Mouse (Mus musculus) cerebellum, adult 9-10 months (tissue): Measurements from ENCODE around the gene Mfsd5.

ENCODE experiments used
- DNase-seq: peaks from one replicate; pipeline ENCODE4 v3.0.0; 2022

The Mfsd5 gene

GRCm38 (mm10) chr15:102248131-102248811, 31.0 kb upstream of the Mfsd5 start:
- no peak for DNase-seq

- peak; percentile 42 for DNase-seq
These were observed 30.5 kb upstream of the Mfsd5 start for GRCm38 (mm10) chr15:102248812-102249191.

GRCm38 (mm10) chr15:102249251-102249691, 30.0 kb upstream of the Mfsd5 start:
- no peak for DNase-seq

GRCm38 (mm10) chr15:102249967-102250366, 29.3 kb upstream of the Mfsd5 start:
- DNase-seq: no peak

- no peak for DNase-seq
These were observed 28.7 kb upstream of the Mfsd5 start for GRCm38 (mm10) chr15:102250521-102250920.

GRCm38 (mm10) chr15:102255547-102256255, 23.6 kb upstream of the Mfsd5 start:
- DNase-seq: peak; percentile 43

- DNase-seq: peak; percentile 57
These were observed 22.6 kb upstream of the Mfsd5 start for GRCm38 (mm10) chr15:102256431-102257201.

- DNase-seq: peak; percentile 81
These were observed 21.8 kb upstream of the Mfsd5 start, which contains the start of gene Rarg for GRCm38 (mm10) chr15:102257202-102258075. TSS of gene Rarg (minus strand) at chr15:102257517.

- DNase-seq: peak; percentile 67
These were observed 21.2 kb upstream of the Mfsd5 start for GRCm38 (mm10) chr15:102258076-102258470.

- DNase-seq: peak; percentile 44
These were observed 20.5 kb upstream of the Mfsd5 start for GRCm38 (mm10) chr15:102258581-102259253.

GRCm38 (mm10) chr15:102262582-102262981, 16.7 kb upstream of the Mfsd5 start:
- no peak for DNase-seq

- no peak for DNase-seq
These were observed 16.2 kb upstream of the Mfsd5 start for GRCm38 (mm10) chr15:102263037-102263436.

- no peak for DNase-seq
These were observed 13.7 kb upstream of the Mfsd5 start for GRCm38 (mm10) chr15:102265548-102265947.

- DNase-seq: no peak
These were observed 8.8 kb upstream of the Mfsd5 start, which contains the start of gene Gm9918 for GRCm38 (mm10) chr15:102270274-102270960. TSS of gene Gm9918 (plus strand) at chr15:102270563.

- DNase-seq: no peak
These were observed 7.8 kb upstream of the Mfsd5 start for GRCm38 (mm10) chr15:102271441-102271840.

GRCm38 (mm10) chr15:102273982-102274716, 5.1 kb upstream of the Mfsd5 start:
- DNase-seq: no peak

GRCm38 (mm10) chr15:102278726-102279091, 545 bp upstream of the Mfsd5 start:
- DNase-seq: no peak

- peak; percentile 48 for DNase-seq
These were observed 698 bp downstream of the Mfsd5 start for GRCm38 (mm10) chr15:102279783-102280520.

GRCm38 (mm10) chr15:102280623-102281022, 1.4 kb downstream of the Mfsd5 start:
- no peak for DNase-seq
